Mouse (Mus musculus) liver, embryonic 11.5 days (tissue): ENCODE results near the gene Tmem253. TPM values are rescaled to one million over a fixed set of nuclear protein-coding genes. Genes with fewer than 3 reads are reported as not detected.
"Not testable (repeated sequence)": the region's sequence is repeated elsewhere in the genome, so short reads cannot be mapped to it uniquely, and the experiment has no call there.

ENCODE experiments used
- ATAC-seq: fragments of 200-750 bp; cut with Nextera tagmentation; replicated peaks from 2 replicates; pipeline ENCODE4 v1.8.0; 2017; ENCODE audit warnings: moderate number of reproducible peaks, mild to moderate bottlenecking, moderate TSS enrichment, moderate library complexity; ENCODE audit not compliant: low FRiP score
- DNase-seq: peaks from one replicate; pipeline ENCODE4 v3.0.0-alpha.2; 2017; ENCODE audit warnings: low spot score
- H3K27ac ChIP-seq: fragments of 300-500 bp; sonication (generic); 2 replicates; pipeline ENCODE4 v1.5.1; 2014; ENCODE audit warnings: mild to moderate bottlenecking, low read depth, low read length, control low read depth
- H3K27me3 ChIP-seq: fragments of 300-500 bp; sonication (generic); replicated peaks from 2 replicates; pipeline ENCODE4 v1.6.1; 2014; ENCODE audit warnings: low read length, mixed read lengths; ENCODE audit not compliant: control insufficient read depth, insufficient read depth
- H3K36me3 ChIP-seq: fragments of 300-500 bp; sonication (generic); 2 replicates; pipeline ENCODE4 v1.6.1; 2014; ENCODE audit warnings: mild to moderate bottlenecking, low read length, moderate library complexity, mixed read lengths; ENCODE audit not compliant: control insufficient read depth, insufficient read depth
- H3K4me1 ChIP-seq: fragments of 300-500 bp; sonication (generic); replicated peaks from 2 replicates; pipeline ENCODE4 v1.6.1; 2014; ENCODE audit warnings: low read length, mixed read lengths; ENCODE audit not compliant: control insufficient read depth, insufficient read depth
- H3K4me2 ChIP-seq: fragments of 300-500 bp; sonication (generic); 2 replicates; pipeline ENCODE4 v1.6.1; 2014; ENCODE audit warnings: mild to moderate bottlenecking, control low read depth, moderate library complexity
- H3K4me3 ChIP-seq: fragments of 300-500 bp; sonication (generic); 2 replicates; pipeline ENCODE4 v1.5.1; 2014; ENCODE audit warnings: low read depth, low read length, control low read depth
- H3K9ac ChIP-seq: fragments of 300-500 bp; sonication (generic); 2 replicates; pipeline ENCODE4 v1.6.1; 2014; ENCODE audit warnings: low read depth, low read length, control low read depth
- H3K9me3 ChIP-seq: fragments of 300-500 bp; sonication (generic); 2 replicates; pipeline ENCODE4 v1.6.1; 2016; ENCODE audit warnings: low read length, inconsistent platforms, mixed read lengths; ENCODE audit not compliant: control insufficient read depth
- WGBS: fragments of 180-500 bp; shearing (Covaris S2); extraction: QIAGEN DNeasy Blood & Tissue Kit; methylation state at CpG from one replicate; pipeline ENCODE4 v1.1.7; 2014; 5-methylcytosine and 5-hydroxymethylcytosine counted together
- polyA plus RNA-seq: library from polyadenylated mRNA; unstranded; fragments of >200 nt; fragmentation: Nextera tagmentation; extraction: Ambion mirVana; gene quantifications from 2 replicates; pipeline ENCODE4 v1.2.1, GENCODE M21; 2014

Gene Tmem253
- polyA plus RNA-seq, 1 experiment from 2014 or later: 0.85 TPM

DNA sequence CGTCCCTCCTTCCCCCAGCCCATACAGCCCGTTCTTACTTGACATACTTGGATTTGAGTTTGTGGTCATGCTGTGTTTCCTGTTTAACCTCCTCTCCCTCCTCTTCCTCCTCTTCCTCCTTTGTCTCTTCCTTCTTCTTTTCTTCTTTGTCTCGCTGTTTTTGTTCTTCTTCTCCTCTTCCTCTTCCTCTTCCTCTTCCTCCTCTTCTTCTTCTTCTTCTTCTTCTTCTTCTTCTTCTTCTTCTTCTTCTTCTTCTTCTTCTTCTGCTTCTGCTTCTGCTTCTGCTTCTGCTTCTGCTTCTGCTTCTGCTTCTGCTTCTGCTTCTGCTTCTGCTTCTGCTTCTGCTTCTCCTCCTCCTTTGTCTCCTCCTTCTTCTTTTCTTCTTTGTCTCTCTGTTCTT is 26.9 kb downstream of the Tmem253 start, which contains the start of gene Olfr221:
Gene Olfr221, minus strand, starts transcription at position 101 of the 400 bp plus-strand sequence.
- DNase-seq, H3K4me1 ChIP-seq, H3K27ac ChIP-seq, H3K9ac ChIP-seq, H3K36me3 ChIP-seq, H3K9me3 ChIP-seq, H3K4me3 ChIP-seq, H3K27me3 ChIP-seq, ATAC-seq, H3K4me2 ChIP-seq: not testable (repeated sequence)
- WGBS: 41% methylated on average over 3 of the region's 3 CpGs

DNA sequence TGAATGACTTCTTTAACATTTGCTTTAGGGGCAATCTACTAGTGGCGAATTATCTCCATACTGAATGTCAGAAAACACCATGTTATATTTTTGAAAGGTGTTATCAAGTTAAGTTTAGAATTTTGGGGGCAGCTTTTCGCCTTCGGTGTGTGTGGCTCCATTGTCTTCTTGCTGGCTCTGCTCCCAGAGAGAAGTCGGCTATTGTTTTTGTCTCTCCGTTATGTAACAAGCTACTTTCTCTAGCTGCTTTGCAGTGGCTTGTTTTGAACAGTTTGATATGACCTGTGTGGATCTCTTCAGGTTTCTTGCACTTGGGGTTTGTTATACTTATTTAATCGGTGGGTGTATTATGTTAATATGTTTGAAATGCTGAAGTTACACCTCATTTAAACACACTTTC is 28.0 kb downstream of the Tmem253 start:
- Histone ChIP-seq H3K4me1 (no peaks in the 10 kb centered on the region; the same call in 1 of the 2 replicates), H3K27ac (no peak overlapping the region), H3K36me3 (no peaks in the 10 kb centered on the region), H3K9me3 (no peaks in the 10 kb centered on the region), H3K9ac (no peak overlapping the region), H3K27me3 (no peaks in the 10 kb centered on the region), H3K4me2 (no peak overlapping the region), H3K4me3 (no peak overlapping the region)
- no peak for DNase-seq
- WGBS: 75% methylated on average over 6 of the region's 6 CpGs
- ATAC-seq: no peak

DNA sequence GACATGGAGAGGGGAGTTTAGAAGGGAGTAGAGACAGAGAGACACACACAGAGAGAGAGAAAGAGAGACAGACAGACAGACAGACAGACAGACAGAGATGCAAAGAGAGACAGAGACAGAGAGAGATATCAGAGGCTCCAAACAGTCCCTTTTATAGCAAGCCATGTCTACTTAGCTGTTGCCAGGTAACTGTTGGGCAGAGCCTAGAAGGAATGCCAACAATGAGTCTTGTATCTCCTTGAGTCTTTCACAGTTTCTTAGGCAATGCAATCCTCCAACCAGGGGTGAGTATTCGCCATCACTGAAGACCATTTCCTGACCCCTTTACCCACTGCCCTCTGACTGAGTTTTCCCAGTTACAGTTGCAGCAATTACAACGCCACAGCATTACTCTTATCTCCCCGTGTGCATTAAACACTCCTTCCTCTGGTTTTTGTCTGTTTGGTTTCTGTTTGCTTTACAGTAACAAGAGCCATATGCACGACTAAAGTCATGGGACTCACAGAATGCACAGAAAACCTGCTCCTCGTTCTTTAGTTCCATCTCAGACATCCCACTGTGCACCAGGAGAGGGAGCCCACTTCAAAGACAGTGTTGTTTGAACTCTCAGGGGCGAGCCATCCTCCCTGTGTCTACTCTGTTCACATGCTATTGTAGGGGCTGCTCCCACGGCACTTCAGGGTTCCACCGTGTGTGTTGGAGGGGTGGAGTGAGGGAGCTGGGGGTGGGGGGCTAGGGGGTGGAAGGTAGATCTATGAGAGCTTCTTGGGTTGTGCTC is 29.6 kb downstream of the Tmem253 start:
- ATAC-seq (peak; percentile 72), DNase-seq (peak; percentile 46)
- Histone ChIP-seq H3K4me2 (peak overlapping the region; percentile 19), H3K9me3 (no peaks in the 10 kb centered on the region), H3K4me1 (no peaks in the 10 kb centered on the region; the same call in 1 of the 2 replicates), H3K4me3 (no peak overlapping the region), H3K9ac (no peak overlapping the region), H3K36me3 (no peaks in the 10 kb centered on the region), H3K27ac (no peak overlapping the region), H3K27me3 (no peaks in the 10 kb centered on the region)
- 6% methylated on average over 8 of the region's 8 CpGs for WGBS

DNA sequence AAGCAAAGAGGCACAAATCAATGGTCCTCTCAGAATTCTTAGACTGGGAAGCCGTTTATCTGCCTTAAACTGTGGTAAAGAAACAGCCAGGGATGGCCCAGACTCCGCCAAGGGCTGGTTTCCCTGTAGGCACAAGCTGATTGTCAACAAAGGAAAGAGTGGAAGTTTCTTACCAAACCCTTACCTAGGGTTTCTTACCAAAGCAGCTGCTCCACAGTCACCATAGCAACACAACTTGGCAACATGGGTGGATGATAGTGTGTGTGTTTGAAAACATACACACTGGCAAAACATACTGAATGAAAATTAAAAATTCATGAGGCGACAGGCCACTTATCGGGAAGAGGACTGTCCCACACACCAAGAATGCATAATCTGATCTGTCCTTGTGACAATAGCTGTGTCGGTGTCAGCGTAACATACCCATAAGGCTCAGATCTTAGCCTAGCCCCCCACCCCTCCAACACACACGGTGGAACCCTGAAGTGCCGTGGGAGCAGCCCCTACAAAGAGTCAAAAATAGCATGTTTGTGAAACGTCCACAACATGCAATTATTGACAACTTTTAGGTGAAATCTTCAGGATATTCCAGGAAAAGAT is 30.6 kb downstream of the Tmem253 start:
- Histone ChIP-seq H3K27me3 (no peaks in the 10 kb centered on the region), H3K4me3 (no peak overlapping the region), H3K9ac (no peak overlapping the region), H3K9me3 (no peaks in the 10 kb centered on the region), H3K4me1 (no peaks in the 10 kb centered on the region; the same call in 1 of the 2 replicates), H3K36me3 (no peaks in the 10 kb centered on the region), H3K27ac (no peak overlapping the region), H3K4me2 (no peak overlapping the region)
- ATAC-seq (no peak), DNase-seq (no peak)
- 80% methylated on average over 9 of the region's 9 CpGs for WGBS

DNA sequence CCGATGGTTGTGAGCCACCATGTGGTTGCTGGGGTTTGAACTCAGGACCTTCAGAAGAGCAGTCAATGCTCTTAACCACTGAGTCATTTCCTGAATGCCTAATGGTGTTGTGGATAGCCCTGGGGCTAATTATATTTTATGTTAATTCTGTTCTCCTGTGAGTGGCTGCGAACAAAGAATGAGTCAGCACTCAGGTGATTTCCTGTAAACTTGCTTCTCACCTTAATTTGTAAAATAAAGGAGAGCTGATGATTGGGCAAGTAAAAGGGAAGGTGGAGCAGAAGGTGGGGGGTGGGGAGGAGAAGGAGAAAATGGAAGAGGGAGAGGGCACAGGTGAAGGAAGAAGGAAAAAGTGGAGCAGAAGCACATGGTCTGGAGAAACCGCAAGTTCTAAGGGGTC is 37.3 kb downstream of the Tmem253 start:
- DNase-seq, H3K4me3 ChIP-seq, H3K9me3 ChIP-seq, ATAC-seq, H3K36me3 ChIP-seq, H3K4me2 ChIP-seq, H3K4me1 ChIP-seq, H3K9ac ChIP-seq, H3K27me3 ChIP-seq, H3K27ac ChIP-seq: not testable (repeated sequence)
- 87% methylated on average over 3 of the region's 3 CpGs for WGBS

DNA sequence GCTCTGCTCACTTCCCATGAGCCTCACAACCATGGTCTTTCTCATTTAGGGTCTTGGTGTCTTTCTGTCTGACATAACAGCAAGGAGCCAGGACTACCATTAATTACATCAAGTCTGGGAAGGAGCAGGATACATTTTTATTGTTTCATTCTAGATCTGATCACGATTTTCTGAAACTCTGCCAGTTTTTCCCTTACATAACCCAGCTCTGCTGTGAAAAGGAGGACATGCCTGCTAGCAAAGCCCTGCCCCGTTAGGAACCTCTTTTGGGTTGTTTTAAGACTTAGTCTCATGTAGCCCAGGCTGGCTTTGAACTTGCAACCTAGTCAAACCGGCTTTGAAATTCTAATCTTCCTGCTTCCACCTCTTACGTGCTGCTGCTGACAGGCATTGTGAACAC is 44.5 kb downstream of the Tmem253 start:
- DNase-seq (no peak), ATAC-seq (no peak)
- Histone ChIP-seq H3K4me1 (no peaks in the 10 kb centered on the region), H3K9ac (no peak overlapping the region), H3K36me3 (no peaks in the 10 kb centered on the region), H3K4me3 (no peak overlapping the region), H3K27ac (no peak overlapping the region), H3K27me3 (no peaks in the 10 kb centered on the region), H3K4me2 (no peak overlapping the region), H3K9me3 (no peaks in the 10 kb centered on the region)
- 61% methylated on average over 4 of the region's 4 CpGs for WGBS

DNA sequence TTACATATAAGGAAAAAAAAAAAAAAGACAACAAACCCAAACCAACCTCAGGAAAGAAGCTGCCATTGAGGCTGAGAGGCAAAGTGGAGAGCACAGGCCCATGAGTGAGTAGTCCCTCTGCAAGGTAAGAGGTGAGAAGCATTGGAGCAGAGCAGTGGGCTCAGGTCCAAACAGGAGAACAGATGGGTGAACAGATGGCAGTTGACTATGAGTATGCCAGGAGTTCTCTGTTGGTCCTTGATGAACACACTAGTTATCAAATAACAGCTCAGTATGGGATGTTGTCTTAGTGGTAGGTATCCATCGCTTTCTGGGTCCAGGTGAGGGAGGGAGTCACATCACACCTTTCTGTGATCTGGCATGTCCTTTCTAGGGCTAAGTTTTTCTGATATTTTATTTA is 45.3 kb downstream of the Tmem253 start:
- no peaks in the 10 kb centered on the region for H3K27me3 ChIP-seq
- no peak overlapping the region for H3K27ac ChIP-seq
- H3K9me3 ChIP-seq: no peaks in the 10 kb centered on the region
- DNase-seq: no peak
- 70% methylated on average over 1 of the region's 1 CpGs for WGBS
- H3K4me3 ChIP-seq: no peak overlapping the region
- no peak overlapping the region for H3K9ac ChIP-seq
- ATAC-seq: no peak
- H3K4me1 ChIP-seq: no peaks in the 10 kb centered on the region
- no peaks in the 10 kb centered on the region for H3K36me3 ChIP-seq
- H3K4me2 ChIP-seq: no peak overlapping the region

DNA sequence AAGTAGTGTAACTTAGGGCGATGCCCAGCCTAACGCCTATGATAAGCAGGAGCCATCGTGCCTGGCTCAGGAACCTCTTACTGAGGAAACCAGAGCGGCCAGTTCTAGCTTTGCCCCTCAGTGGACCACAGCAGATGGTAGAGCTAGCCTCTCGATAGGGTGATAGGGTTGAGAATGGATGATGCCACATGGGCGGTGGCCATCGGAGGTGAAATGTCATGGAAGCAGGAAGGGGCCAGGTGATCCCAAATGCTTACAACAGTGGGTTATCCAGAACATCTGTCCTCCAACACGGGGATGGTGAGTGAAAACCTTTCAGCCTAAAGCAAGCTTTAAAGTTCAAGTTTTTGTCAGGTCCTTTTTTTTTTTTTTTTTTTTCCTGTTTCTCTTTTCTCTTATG is 46.3 kb downstream of the Tmem253 start:
- Histone ChIP-seq H3K27me3 (no peaks in the 10 kb centered on the region), H3K36me3 (no peaks in the 10 kb centered on the region), H3K9me3 (no peaks in the 10 kb centered on the region), H3K4me3 (no peak overlapping the region), H3K4me1 (no peaks in the 10 kb centered on the region), H3K9ac (no peak overlapping the region), H3K4me2 (no peak overlapping the region), H3K27ac (no peak overlapping the region)
- DNase-seq: no peak
- WGBS: 75% methylated on average over 8 of the region's 8 CpGs
- no peak for ATAC-seq

DNA sequence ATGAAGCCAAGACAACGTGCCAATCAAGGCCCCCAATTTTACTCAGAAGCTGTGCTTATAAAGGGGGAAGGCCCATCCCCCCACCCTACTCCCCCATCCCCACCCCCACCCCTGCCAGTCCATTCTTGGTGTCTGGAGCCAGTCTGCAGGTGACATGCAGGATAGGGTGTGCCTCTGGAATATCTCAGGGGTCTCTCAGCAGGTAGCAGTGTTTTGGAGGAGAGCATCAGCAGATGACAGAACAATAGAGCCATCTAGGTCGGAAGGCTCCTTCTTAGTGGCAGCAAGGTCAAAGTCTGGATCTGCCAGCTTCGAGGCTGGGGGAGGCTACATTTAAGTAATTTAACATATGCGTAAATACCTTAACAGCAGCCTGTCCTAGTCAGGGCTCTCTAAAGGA is 50.7 kb downstream of the Tmem253 start:
- H3K36me3 ChIP-seq: 0 out of 2 replicates have a peak, but pooled peaks cover under 1% of the 10 kb centered on the region
- H3K4me2 ChIP-seq: no peak overlapping the region
- 55% methylated on average over 4 of the region's 4 CpGs for WGBS
- H3K9me3 ChIP-seq: no peaks in the 10 kb centered on the region
- H3K27ac ChIP-seq: no peak overlapping the region
- H3K9ac ChIP-seq: no peak overlapping the region
- no peak overlapping the region for H3K4me3 ChIP-seq
- H3K27me3 ChIP-seq: no peaks in the 10 kb centered on the region
- no peaks in the 10 kb centered on the region for H3K4me1 ChIP-seq
- ATAC-seq (no peak), DNase-seq (no peak)
